ENCODE assay signal across 15 mouse cellular contexts in genomic region chr7:98867053-98867793, GRCm38 (mm10). TPM values are rescaled to one million over a fixed set of nuclear protein-coding genes. Genes with fewer than 3 reads are reported as not detected.
A peak's percentile ranks its signal among the peaks of the same experiment; 100 is the strongest.
DNase-seq lines count a peak whose midpoint lies in the region; ATAC-seq and TF ChIP-seq lines count a peak whose summit lies in the region.
"Had no signal": no experiment of that assay in that cellular context is flagged by ENCODE, and none has a peak within 500 bp of the region (broad histone marks: within the 10 kb centered on the region; RNA-seq: fewer than 3 reads in every experiment).

No protein-coding gene starts in this region.

- 40% methylated on average over 10 of the region's 12 CpGs for WGBS in hindbrain, embryonic 13.5 days
- 35% methylated on average over 12 of the region's 12 CpGs for WGBS in hindbrain, postnatal 0 days
- WGBS in neural tube, embryonic 11.5 days = 29% methylated on average over 12 of the region's 12 CpGs
- WGBS in neural tube, embryonic 15.5 days = 20% methylated on average over 12 of the region's 12 CpGs
- WGBS in forebrain, embryonic 14.5 days = 31% methylated on average over 12 of the region's 12 CpGs

- peaks cover 7% of the 10 kb centered on the region for H3K27me3 ChIP-seq in hindbrain, embryonic 13.5 days
- no peaks in the 10 kb centered on the region for H3K27me3 ChIP-seq in hindbrain, postnatal 0 days (ENCODE audit: insufficient read depth, low read length)
- no peaks in the 10 kb centered on the region for H3K27me3 ChIP-seq in neural tube, embryonic 11.5 days (ENCODE audit: control insufficient read depth, insufficient read depth, low read length)
- H3K27me3 ChIP-seq in neural tube, embryonic 15.5 days (replicated peaks) = no peaks in the 10 kb centered on the region; the same call in 1 of the 2 replicates
- H3K27me3 ChIP-seq in forebrain, embryonic 14.5 days (replicated peaks; ENCODE audit: control insufficient read depth, insufficient read depth, low read length) = no peaks in the 10 kb centered on the region

- no peaks in the 10 kb centered on the region for H3K9me3 ChIP-seq in hindbrain, embryonic 13.5 days
- H3K9me3 ChIP-seq in hindbrain, postnatal 0 days (ENCODE audit: low read length) = no peaks in the 10 kb centered on the region
- no peaks in the 10 kb centered on the region for H3K9me3 ChIP-seq in neural tube, embryonic 11.5 days (ENCODE audit: control insufficient read depth, low read length)
- H3K9me3 ChIP-seq in neural tube, embryonic 15.5 days (replicated peaks) = no peaks in the 10 kb centered on the region
- H3K9me3 ChIP-seq in forebrain, embryonic 14.5 days (replicated peaks; ENCODE audit: control insufficient read depth, low read length) = no peaks in the 10 kb centered on the region
- H3K9me3 ChIP-seq: liver, embryonic 13.5 days had no signal

- ATAC-seq in hindbrain, embryonic 13.5 days (ENCODE audit: low FRiP score) = peak; percentile 56
- ATAC-seq in hindbrain, postnatal 0 days = no peak
- ATAC-seq in neural tube, embryonic 11.5 days (ENCODE audit: insufficient read depth, low FRiP score, low TSS enrichment) = 0 out of 2 replicates have a peak, but pooled peaks have one; percentile 40
- no peak for ATAC-seq in neural tube, embryonic 15.5 days (ENCODE audit: low FRiP score)
- ATAC-seq in forebrain, embryonic 14.5 days = peak; percentile 57; the same call in 1 of the 2 replicates

- peaks cover 52% of the 10 kb centered on the region for H3K4me1 ChIP-seq in hindbrain, embryonic 13.5 days (replicated peaks)
- H3K4me1 ChIP-seq in hindbrain, postnatal 0 days (ENCODE audit: insufficient read depth, low read length) = no peaks in the 10 kb centered on the region
- peaks cover 5% of the 10 kb centered on the region; the same call in 1 of the 2 replicates for H3K4me1 ChIP-seq in neural tube, embryonic 11.5 days (ENCODE audit: control insufficient read depth, insufficient read depth, low read length)
- H3K4me1 ChIP-seq in neural tube, embryonic 15.5 days = peaks cover 22% of the 10 kb centered on the region
- H3K4me1 ChIP-seq in forebrain, embryonic 14.5 days (ENCODE audit: control insufficient read depth, insufficient read depth, low read length) = peaks cover 7% of the 10 kb centered on the region; the same call in 1 of the 2 replicates

- TF ChIP-seq CTCF in hindbrain, postnatal 0 days (IDR thresholded peaks at IDR 0.05; ENCODE audit: low read depth) = no peak

- H3K36me3 ChIP-seq in hindbrain, embryonic 13.5 days = no peaks in the 10 kb centered on the region
- no peaks in the 10 kb centered on the region for H3K36me3 ChIP-seq in hindbrain, postnatal 0 days (ENCODE audit: insufficient read depth, low read length)
- H3K36me3 ChIP-seq in neural tube, embryonic 11.5 days (ENCODE audit: control insufficient read depth, insufficient read depth, low read length) = no peaks in the 10 kb centered on the region
- H3K36me3 ChIP-seq in neural tube, embryonic 15.5 days = no peaks in the 10 kb centered on the region
- H3K36me3 ChIP-seq in forebrain, embryonic 14.5 days (ENCODE audit: control insufficient read depth, insufficient read depth, low read length) = no peaks in the 10 kb centered on the region
- H3K36me3 ChIP-seq: liver, embryonic 13.5 days had no signal

- DNase-seq in hindbrain, postnatal 0 days (ENCODE audit: low spot score) = no peak
- no peak for DNase-seq in neural tube, embryonic 11.5 days (ENCODE audit: low spot score)
- peak; percentile 48 for DNase-seq in forebrain, embryonic 14.5 days (ENCODE audit: low spot score)
- DNase-seq in yolk sac, embryonic 10.5 days (ENCODE audit: low spot score) = peak; percentile 36
- DNase-seq in gastrocnemius, postnatal 25 days = no peak
- DNase-seq: adrenal gland, adult 8-10 months; cerebellum, adult 9-11 months; layer of hippocampus, adult 9-11 months; liver, embryonic 13.5 days; right cerebral cortex, postnatal 4 days; thymus, postnatal 14 days had no signal

- no peak overlapping the region for H3K9ac ChIP-seq in hindbrain, embryonic 13.5 days
- H3K9ac ChIP-seq in hindbrain, postnatal 0 days (replicated peaks; ENCODE audit: low read length) = no peak overlapping the region
- H3K9ac ChIP-seq in neural tube, embryonic 11.5 days (ENCODE audit: low read length) = no peak overlapping the region
- no peak overlapping the region for H3K9ac ChIP-seq in neural tube, embryonic 15.5 days (replicated peaks)
- H3K9ac ChIP-seq in forebrain, embryonic 14.5 days (ENCODE audit: low read length) = no peak overlapping the region
- H3K9ac ChIP-seq: liver, embryonic 13.5 days had no signal

- no peak overlapping the region for H3K4me3 ChIP-seq in hindbrain, embryonic 13.5 days
- H3K4me3 ChIP-seq in hindbrain, postnatal 0 days (ENCODE audit: low read length) = no peak overlapping the region
- no peak overlapping the region for H3K4me3 ChIP-seq in neural tube, embryonic 11.5 days (ENCODE audit: low read depth, low read length)
- no peak overlapping the region for H3K4me3 ChIP-seq in neural tube, embryonic 15.5 days (replicated peaks)
- no peak overlapping the region for H3K4me3 ChIP-seq in forebrain, embryonic 14.5 days (ENCODE audit: low read depth, low read length)
- H3K4me3 ChIP-seq: erythroblast, embryonic 14.5 days; liver, embryonic 13.5 days; myocyte had no signal

- H3K4me2 ChIP-seq in hindbrain, embryonic 13.5 days = no peak overlapping the region
- no peak overlapping the region for H3K4me2 ChIP-seq in hindbrain, postnatal 0 days (ENCODE audit: low read depth, low read length)
- no peak overlapping the region for H3K4me2 ChIP-seq in neural tube, embryonic 11.5 days (ENCODE audit: low read depth)
- no peak overlapping the region for H3K4me2 ChIP-seq in neural tube, embryonic 15.5 days
- no peak overlapping the region for H3K4me2 ChIP-seq in forebrain, embryonic 14.5 days (ENCODE audit: low read length)
- H3K4me2 ChIP-seq: liver, embryonic 13.5 days had no signal

- H3K27ac ChIP-seq in hindbrain, embryonic 13.5 days = peak overlapping the region; percentile 30; the same call in 1 of the 2 replicates
- H3K27ac ChIP-seq in hindbrain, postnatal 0 days = no peak overlapping the region
- H3K27ac ChIP-seq in neural tube, embryonic 11.5 days (ENCODE audit: low read depth, low read length) = no peak overlapping the region
- H3K27ac ChIP-seq in neural tube, embryonic 15.5 days (replicated peaks) = no peak overlapping the region
- H3K27ac ChIP-seq in forebrain, embryonic 14.5 days (ENCODE audit: low read depth, low read length) = no peak overlapping the region
- H3K27ac ChIP-seq: liver, embryonic 13.5 days had no signal

RNA-seq across cellular contexts. Expression of gene Wnt11, which starts 32.3 kb away (rescaled TPM):
- polyA plus RNA-seq in hindbrain, embryonic 13.5 days (2015; fragmentation: Nextera tagmentation; extraction: Ambion mirVana) = 2.0 and 2.3 TPM in 2 replicates
- 11.4 and 17.2 TPM in 2 replicates for total RNA-seq in hindbrain, postnatal 0 days (2014; rRNA removed)
- 2.2 and 2.8 TPM in 2 replicates for polyA plus RNA-seq in hindbrain, postnatal 0 days (2015; fragmentation: Nextera tagmentation; extraction: Ambion mirVana)
- 6.9 and 7.0 TPM in 2 replicates for polyA plus RNA-seq in neural tube, embryonic 11.5 days (2014; fragmentation: Nextera tagmentation; extraction: Ambion mirVana)
- polyA plus RNA-seq in neural tube, embryonic 15.5 days (2015; fragmentation: Nextera tagmentation; extraction: Ambion mirVana) = 1.9 and 2.5 TPM in 2 replicates
- polyA plus RNA-seq in forebrain, embryonic 14.5 days (2014; fragmentation: Nextera tagmentation; extraction: Ambion mirVana) = 0.26 and 0.50 TPM in 2 replicates
- 1 to 10 TPM; 5.7 to 6.6 TPM for total RNA-seq in gastrocnemius, postnatal 25 days (2021)
- polyA plus RNA-seq: erythroblast, embryonic 14.5 days had no signal

Comparison
In these comparisons a context has a peak if more than half of its experiments do, and no peak if none do; other contexts are left out.
1. ATAC-seq: peak in hindbrain, embryonic 13.5 days (single experiment), neural tube, embryonic 11.5 days (single experiment) and forebrain, embryonic 14.5 days (single experiment); none in hindbrain, postnatal 0 days (single experiment) and neural tube, embryonic 15.5 days (single experiment).
2. DNase-seq: peak in forebrain, embryonic 14.5 days (single experiment) and yolk sac, embryonic 10.5 days (single experiment); none in hindbrain, postnatal 0 days (single experiment), neural tube, embryonic 11.5 days (single experiment) and gastrocnemius, postnatal 25 days (single experiment).